Mouse (Mus musculus): Measurements from ENCODE around the gene Fzd9.
A peak's percentile ranks its signal among the peaks of the same experiment; 100 is the strongest.
"Not testable (repeated sequence)": the region's sequence is repeated elsewhere in the genome, so short reads cannot be mapped to it uniquely, and the experiment has no call there.

Fzd9 gene

DNA sequence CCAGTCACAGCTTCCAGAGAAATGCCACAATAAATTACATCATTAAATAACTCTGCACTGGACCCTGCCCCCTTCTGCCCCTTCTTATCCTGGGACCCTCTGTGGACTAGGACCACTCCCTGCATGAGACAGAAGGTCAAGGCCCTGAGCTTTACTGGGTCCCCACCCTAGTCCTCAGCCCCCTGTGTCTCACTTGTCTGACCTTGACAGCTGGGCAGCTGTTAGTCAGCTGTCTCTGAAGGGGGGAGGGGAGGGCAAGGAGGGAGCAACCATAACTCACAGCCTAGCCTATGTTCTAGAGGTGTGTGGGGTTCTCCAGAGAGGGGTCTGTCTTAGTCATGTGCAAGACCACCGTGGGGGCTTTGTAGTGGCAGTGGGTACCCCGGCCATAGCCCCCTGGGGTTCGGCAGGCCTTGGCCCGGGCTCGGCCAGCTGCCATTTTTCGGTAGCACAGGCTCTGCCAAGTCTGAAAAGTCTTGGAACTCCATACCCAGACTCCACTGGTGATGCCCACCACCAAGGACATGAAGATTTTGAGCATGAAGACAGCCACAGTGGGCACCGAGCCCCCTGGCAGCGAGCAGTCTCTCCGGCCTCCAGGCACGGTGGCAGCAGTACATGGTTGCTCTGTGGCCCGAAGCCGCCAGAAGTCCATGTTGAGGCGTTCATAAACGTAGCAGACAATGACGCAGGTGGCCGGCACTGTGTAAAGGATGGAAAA lies 1.9 kb downstream of the Fzd9 start:
- DNase-seq (ENCODE audit: low spot score in 2 of 2) = no peak

DNA sequence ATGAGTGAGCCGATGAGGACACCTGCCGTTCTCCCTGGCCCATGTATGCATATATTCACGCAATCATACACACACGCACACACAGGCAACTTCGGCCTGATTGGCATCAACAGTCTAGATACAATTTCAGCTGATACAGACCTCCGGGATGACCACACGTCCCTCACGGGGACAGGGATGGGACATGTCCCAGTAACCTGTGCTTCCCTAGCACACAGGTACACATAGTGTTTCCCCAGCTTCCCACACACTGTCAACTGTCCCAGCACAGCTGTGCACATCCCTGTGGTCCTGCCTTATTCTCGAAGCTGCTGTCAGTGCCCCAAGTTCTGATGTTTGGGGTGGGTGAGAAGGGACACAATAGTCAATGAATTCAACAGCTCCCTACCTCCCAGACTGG lies 3.7 kb downstream of the Fzd9 start:
- DNase-seq (ENCODE audit: low spot score in 2 of 2) = no peak

DNA sequence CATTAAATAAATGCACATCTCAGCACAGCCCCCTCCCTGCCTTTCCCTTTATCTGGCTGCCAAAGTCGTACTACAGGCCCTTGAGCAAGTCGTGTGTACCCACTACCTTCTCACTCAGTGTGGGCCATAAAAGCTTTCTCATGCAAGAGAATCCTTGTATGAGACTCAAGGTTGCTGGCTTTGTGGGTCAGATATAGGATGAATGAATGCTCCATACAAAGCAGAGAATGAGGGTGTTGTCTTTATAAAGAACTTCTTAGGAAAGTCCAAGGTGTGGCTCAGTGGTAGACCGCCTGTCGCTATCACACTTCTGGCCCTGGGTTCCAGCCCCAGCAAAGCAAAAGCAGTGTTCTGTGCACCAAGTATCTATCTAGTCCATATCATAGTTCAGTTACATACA lies 4.5 kb downstream of the Fzd9 start:
- DNase-seq (ENCODE audit: low spot score in 2 of 2) = no peak

DNA sequence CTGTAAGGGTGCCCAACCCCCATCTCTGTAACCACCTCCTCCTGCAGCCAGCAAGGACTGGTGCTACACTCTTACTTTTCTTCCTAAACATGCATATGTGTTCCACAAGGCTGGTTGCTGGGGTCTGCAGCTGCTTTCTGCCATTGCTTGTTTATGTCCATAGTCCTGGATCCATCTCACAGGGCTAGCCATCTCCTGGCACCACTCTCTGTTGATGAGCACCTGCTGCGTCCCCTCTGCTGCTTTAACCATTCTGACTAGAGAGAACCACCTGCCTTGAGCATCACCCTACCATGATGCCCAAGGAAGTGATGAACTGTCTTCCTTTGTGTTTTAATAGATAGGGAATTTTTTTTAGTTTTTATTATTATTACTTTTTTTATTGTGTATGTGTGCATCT lies 7.9 kb downstream of the Fzd9 start:
- DNase-seq (ENCODE audit: low spot score in 2 of 2) = no peak

DNA sequence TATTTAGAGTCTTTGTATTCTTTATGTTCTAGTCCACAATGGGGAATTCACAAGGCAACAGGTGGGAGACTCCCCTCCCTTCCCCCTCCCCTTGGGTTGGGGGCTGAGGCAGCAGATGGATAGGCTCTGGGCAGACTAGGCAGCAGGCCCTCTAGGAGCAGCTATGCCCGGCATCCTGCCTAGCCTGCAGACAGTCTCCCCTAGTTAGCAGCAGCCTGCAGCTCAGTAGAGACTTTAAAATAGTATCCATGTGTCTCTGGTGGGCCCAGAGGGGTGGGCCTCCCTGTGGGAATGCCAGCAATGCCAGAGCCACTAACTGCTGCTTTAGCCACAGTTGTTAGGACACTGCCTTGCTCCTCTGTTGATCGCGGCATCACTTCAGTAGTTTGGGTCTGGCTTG lies 8.4 kb downstream of the Fzd9 start:
- no peak for DNase-seq (ENCODE audit: low spot score in 2 of 2)

DNA sequence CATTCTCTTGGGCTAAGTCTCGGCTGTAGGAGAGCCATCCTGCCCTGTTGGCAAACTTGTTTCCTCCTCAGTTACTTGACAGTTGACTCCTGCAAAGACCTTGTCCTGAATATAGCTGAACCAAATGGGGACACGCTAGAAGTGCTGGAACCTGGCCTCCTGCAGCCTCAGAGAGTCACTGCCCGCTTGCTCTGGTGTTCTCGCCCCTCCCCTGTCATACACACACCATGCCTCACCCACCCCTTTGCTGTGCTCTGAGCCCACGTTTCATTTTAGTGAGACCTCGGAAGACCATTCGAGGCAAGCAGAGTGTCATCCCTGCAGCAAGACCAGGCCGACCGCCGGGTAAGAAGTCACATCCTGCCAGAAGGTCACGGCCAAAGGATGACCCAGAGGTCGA lies 8.9 kb downstream of the Fzd9 start:
- no peak for DNase-seq (ENCODE audit: low spot score in 2 of 2)

DNA sequence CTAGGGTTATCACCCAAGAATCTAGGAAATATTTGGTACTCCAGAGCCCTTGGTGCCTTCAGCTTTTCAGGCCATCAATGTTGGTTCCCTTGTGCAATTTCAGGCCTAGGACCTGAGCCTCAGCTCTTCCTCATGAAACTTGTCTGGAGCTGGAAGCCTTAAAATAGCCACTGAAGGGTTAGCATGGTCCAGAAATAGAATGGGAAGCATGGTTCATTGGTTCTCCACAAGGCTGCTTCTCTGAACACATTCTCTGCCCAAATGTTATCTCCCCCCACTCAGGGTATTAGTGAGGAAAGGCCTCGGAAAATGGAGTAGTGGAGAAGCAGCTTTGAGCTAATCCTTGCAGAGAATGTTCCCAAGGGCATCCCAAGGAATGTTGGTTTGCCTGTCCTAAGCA lies 9.6 kb downstream of the Fzd9 start:
- DNase-seq (ENCODE audit: low spot score in 2 of 2) = no peak

DNA sequence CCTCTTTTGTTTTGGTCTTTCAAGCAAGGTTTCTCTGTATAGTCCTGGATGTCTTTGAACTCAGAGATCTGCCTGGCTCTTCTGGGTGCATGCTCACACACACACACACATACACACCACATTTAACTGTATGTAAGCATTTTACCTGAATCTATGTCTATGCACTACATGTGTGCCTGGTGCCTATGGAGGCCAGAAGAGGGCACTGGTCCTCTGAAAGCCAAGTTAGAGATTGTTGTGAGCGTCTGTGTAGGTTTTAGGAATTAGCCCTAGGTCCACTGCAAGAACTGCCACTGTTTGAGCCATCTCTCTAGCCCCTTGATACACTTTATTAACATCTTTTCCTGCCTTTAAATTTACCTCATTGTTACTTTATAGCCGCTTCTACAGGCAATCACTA lies 12.2 kb downstream of the Fzd9 start:
- no peak for DNase-seq (ENCODE audit: low spot score in 2 of 2)

DNA sequence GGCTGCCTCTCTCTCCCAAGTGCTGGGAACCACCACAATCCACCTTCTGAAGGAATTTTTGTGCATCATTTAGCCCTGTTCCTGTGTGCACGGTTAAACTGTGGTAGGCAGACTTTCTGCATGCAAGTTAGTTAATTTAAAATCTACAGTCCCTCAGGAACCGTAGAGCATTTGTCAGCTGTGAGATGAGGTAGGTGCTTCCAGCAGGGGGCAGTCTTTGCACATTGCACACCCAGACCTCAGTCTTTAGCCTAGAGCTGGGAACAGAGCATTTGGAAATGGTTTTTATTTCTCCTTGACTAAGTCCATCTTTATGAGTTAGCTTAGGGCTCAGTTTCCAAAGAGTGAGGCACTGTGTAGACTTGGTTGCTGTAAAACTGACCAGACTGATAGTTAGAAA lies 14.5 kb downstream of the Fzd9 start:
- peak in 1 of 2 experiments; percentile 30 for DNase-seq (ENCODE audit: low spot score in 2 of 2)

DNA sequence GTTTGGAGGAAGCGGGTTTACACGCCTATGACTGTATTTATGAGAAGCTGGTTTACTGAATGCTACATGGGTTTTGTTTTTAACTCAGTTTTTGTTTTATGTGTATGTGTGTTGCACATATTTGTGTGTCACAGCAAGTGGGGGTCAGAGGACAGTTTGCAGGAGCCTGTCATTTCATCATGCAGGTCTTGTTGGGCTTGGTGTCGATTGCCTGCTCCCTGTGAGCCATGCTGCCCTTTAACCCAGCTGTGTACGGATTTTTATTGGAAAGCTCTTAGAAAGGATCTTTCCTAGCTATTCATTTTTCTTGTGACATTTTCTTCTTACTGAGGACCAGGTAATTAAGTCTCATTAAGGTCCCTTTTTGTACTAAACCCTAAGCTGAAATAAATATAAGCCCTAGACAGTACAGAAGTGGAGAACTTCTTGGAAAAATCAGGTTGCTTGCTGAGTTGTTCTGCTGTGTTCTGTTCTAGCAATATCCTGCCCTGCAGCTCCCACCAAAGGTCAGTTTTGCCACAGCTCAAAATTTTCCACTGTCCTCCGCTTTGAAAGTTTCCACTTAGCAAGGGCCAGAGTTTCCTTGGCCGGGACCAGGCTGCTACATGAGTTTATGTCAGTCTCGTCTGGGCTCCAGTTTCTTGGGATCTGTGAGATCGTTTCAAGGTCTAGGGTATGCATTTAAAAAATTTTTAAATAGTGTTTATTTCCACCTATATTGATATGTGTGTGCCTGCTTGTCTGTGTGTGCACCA lies 17.7 kb downstream of the Fzd9 start:
- no peak for DNase-seq (ENCODE audit: low spot score in 2 of 2)

DNA sequence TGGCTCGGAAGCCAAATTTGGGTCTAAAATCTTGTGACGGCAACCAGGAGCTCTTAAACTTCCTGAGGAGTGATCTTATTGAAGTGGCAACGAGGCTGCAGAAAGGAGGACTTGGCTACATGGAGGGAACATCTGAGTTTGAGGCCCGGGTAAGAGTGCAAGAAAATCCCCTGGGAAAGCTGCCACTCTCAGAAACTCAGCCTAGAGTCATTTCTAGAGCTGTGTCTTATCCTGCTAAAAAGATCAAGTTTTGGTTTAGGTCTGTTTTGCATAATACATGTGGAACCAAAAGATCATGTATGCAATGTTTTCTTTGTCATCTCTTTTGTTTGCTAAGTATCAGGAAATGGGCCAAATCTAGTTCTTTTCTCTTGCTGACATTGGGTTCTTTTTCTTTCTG lies 20.8 kb downstream of the Fzd9 start:
- no peak for DNase-seq (ENCODE audit: low spot score in 2 of 2)

DNA sequence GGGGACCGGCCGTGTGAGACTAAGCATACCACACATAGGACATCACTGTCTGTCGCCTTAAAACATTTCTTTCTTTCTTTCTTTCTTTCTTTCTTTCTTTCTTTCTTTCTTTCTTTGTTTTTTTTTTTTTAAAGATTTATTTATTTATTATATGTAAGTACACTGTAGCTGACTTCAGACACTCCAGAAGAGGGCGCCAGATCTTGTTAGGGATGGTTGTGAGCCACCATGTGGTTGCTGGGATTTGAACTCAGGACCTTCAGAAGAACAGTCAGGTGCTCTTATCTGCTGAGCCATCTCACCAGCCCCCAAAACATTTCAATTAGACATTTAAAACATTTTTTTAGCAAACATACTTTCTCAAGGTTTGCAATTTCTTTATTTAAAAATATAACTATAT lies 25.2 kb downstream of the Fzd9 start:
- not testable (repeated sequence) for DNase-seq (ENCODE audit: low spot score in 2 of 2)

DNA sequence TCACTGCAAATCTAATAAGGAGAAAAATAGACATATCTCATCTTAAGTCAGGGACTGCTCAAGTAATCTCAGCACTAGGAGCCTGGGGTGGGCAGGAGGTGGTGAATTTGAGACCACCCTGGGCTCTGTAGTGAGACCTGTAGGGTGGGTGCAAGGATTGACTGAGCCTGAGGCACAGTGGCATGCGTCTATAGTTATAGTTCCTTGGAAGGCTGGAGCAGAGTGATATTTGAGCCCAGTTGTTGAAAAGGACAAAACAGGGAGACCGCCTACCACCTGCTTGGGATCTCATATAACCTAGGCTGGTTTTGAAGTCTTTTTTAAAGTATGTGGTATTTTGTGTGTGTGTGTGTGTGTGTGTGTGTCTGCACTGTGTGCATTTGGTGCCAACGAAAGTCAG lies 26.9 kb downstream of the Fzd9 start:
- DNase-seq (ENCODE audit: low spot score in 2 of 2) = no peak

DNA sequence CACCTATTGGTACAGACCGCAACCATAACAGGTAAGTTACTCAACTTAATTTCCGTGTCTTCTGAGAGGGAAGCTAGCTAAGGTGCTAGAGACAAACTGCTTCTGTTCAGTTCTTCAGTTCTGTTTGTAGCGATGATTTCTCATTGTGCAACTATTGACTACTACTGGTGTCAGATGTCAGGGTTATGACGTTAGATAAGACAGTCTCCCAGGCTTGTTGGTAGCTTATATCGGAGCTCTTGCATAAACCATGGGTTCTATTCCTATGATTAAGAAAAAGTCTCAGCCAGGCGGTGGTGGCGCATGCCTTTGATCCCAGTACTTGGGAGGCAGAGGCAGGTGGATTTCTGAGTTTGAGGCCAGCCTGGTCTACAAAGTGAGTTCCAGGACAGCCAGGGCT lies 29.0 kb downstream of the Fzd9 start:
- no peak for DNase-seq (ENCODE audit: low spot score in 2 of 2)

DNA sequence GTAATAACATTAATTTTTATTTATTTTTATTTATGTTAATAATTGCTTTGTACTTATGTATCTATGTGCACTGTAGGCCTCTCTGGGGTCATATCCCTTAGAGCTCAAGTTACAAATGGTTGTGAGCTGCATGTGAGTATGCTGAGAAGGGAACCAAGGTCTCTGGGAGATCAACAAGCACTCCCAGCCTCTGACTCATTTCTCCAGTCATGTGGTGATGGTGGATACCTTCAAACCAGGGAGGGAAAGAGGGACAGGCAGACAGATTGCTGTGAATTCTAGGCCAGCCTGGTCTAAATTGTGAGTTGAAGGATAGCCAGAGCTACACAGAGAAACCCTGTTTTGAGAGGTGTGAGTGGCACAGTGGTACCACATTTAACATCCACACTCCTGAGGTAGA lies 30.1 kb downstream of the Fzd9 start:
- no peak for DNase-seq (ENCODE audit: low spot score in 2 of 2)

DNA sequence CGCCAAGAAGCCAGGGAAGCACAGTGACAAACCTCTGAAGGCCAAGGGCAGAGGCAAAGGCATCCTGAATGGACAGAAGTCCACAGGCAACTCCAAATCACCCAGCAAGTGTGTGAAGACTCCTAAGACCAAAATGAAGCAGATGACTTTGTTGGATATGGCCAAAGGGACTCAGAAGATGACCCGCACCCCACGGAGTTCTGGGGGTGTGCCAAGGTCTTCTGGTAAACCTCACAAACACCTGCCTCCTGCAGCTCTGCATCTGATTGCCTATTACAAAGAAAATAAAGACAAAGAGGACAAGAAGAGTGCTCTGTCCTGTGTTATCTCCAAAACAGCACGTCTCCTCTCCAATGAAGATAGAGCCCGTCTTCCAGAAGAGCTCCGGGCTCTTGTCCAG lies 34.2 kb downstream of the Fzd9 start:
- DNase-seq (ENCODE audit: low spot score in 2 of 2) = no peak

DNA sequence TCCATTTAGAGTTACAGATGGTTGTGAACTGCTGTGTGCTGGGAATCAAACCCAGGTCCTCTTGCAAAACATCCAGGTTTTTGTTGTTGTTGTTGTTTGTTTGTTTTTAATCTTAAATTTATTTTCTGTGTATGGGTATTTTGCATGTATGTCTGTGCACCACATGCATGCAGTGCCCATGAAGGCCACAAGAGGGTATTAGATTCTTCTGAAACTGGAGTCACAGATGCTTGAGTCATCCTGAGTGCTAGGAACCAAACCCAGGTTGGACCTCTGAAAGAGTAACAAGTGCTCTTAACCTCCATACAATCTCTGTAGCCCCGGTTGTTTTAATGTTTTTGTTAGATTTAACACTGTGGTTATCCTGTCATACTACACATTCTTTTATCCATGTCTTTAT lies 42.8 kb downstream of the Fzd9 start:
- DNase-seq (ENCODE audit: low spot score in 2 of 2) = no peak

DNA sequence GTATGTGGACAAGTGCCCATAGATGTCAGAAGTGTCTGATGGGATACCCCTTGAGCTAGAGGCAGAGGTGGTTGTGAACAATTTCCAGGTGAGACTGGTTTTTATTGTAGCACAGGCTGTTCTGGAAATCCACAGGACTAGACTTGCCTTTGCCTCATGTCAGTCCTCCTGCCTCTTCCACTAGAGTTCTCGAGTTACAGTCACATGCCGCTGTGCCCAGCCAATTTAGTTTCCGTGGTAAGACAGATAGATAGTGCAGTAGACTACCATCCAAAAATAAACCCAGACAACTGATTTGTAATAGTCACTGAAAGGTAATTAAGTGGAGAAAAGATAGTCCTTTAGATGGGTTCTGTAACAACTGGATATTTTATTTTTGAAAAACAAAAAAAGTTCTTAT lies 48.3 kb downstream of the Fzd9 start:
- peak in 1 of 2 experiments; percentile 41 for DNase-seq (ENCODE audit: low spot score in 2 of 2)

Data from heart, adult 9 months (tissue).